Mouse (Mus musculus) megakaryocyte-erythroid progenitor cell, adult 5 weeks (primary cell): ENCODE data around the gene Spic. TPM values are rescaled to one million over a fixed set of nuclear protein-coding genes. Genes with fewer than 3 reads are reported as not detected.

Experiments used
- polyA plus RNA-seq: library from polyadenylated mRNA; stranded (reverse); fragments of >175 nt; gene quantifications from 2 replicates; pipeline ENCODE4 v1.2.3, GENCODE M21; 2012

Gene Spic
- polyA plus RNA-seq, result 0.13 TPM in 1 of 2 replicates, not detected in the other

GRCm38 (mm10) chr10:88684925-88685324, at the start of gene Spic:
Gene Spic, minus strand, starts transcription at chr10:88685015.

GRCm38 (mm10) chr10:88730571-88731495, 46.0 kb upstream of the Spic start, which contains the start of gene Arl1:
Gene Arl1, plus strand, starts transcription at chr10:88730858.

Other genes starting within 250 kb of the Spic start
- gene Sycp3, start 225.4 kb downstream of the Spic start, polyA plus RNA-seq, result 0.08 TPM in 1 of 2 replicates, not detected in the other
- 14.5 and 27.0 TPM in 2 replicates for gene Chpt1, start 180.9 kb downstream of the Spic start, polyA plus RNA-seq
- 0.07 TPM in 1 of 2 replicates, not detected in the other for gene Mybpc1, start 79.9 kb downstream of the Spic start, polyA plus RNA-seq
- 35.7 and 38.0 TPM in 2 replicates for gene Arl1, start 45.8 kb upstream of the Spic start, polyA plus RNA-seq
- 16.9 and 19.2 TPM in 2 replicates for gene Utp20, start 141.8 kb upstream of the Spic start, polyA plus RNA-seq
- gene Slc5a8, start 201.0 kb upstream of the Spic start, polyA plus RNA-seq, result not detected in 2 replicates